Mouse (Mus musculus): Measurements from ENCODE around the gene Khdrbs1.

- no peak for TF ChIP-seq CTCF (IDR thresholded peaks at IDR 0.05; ENCODE audit: borderline replicate concordance, insufficient read depth, low read depth, low read length)
- TF ChIP-seq POLR2A (IDR thresholded peaks at IDR 0.05; ENCODE audit: borderline replicate concordance, insufficient read depth, low read length) = no peak
Observed at GRCm38 (mm10) chr4:129739111-129739645, 2.9 kb downstream of the Khdrbs1 start.

All from cerebellum, adult 2 months (tissue).